Mouse (Mus musculus): ENCODE measurements around the gene Tspan7. TPM values are rescaled to one million over a fixed set of nuclear protein-coding genes. Genes with fewer than 3 reads are reported as not detected.
A peak's percentile ranks its signal among the peaks of the same experiment; 100 is the strongest.

The Tspan7 gene
- total and polyA plus RNA-seq, 3 experiments, result 120 to 150 (median 128) TPM

DNA sequence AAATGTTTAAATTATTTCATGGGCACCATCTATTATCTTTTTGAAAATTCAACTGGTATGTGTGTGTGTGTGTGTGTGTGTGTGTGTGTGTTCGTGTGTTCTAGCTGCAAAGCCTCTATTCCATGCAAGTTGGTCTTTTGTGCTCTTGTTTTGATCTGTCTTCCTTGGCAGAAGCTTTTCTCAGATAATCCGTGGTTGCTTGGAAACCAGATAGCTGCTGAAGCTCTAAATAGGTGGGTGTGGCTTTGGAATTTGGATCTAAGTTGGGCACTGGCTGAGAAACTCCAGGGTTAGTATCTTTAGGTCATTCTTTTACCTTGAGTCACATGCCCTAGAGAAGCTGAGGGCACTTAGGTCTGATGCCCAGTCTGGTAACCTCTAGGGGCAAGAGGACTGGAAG is 50.5 kb downstream of the Tspan7 start:
- intact Hi-C loops (cut with DNase I), result no loop called here
- Histone ChIP-seq H3K4me3 (no peak overlapping the region), H3K4me1 (ENCODE audit: control insufficient read depth, insufficient read depth, low read length) (peaks cover 7% of the 10 kb centered on the region), H3K36me3 (ENCODE audit: control insufficient read depth, insufficient read depth, low read length) (peaks cover 5% of the 10 kb centered on the region; the same call in 1 of the 2 replicates), H3K27ac (no peak overlapping the region), H3K79me2 (replicated peaks; ENCODE audit: control insufficient read depth, insufficient read depth, low read length) (no peaks in the 10 kb centered on the region), H3K9ac (ENCODE audit: low read depth, low read length) (no peak overlapping the region), H3K27me3 (ENCODE audit: control insufficient read depth, insufficient read depth, low read length) (no peaks in the 10 kb centered on the region)
- DNase-seq, result no peak
- WGBS, result 12% methylated on average over 2 of the region's 2 CpGs
- TF ChIP-seq POLR2A (IDR thresholded peaks at IDR 0.05; ENCODE audit: insufficient read depth, low read depth, low read length) (no peak), EP300 (IDR thresholded peaks at IDR 0.05; ENCODE audit: insufficient read depth, low read depth, low read length) (no peak), CTCF (IDR thresholded peaks at IDR 0.05) (no peak)

DNA sequence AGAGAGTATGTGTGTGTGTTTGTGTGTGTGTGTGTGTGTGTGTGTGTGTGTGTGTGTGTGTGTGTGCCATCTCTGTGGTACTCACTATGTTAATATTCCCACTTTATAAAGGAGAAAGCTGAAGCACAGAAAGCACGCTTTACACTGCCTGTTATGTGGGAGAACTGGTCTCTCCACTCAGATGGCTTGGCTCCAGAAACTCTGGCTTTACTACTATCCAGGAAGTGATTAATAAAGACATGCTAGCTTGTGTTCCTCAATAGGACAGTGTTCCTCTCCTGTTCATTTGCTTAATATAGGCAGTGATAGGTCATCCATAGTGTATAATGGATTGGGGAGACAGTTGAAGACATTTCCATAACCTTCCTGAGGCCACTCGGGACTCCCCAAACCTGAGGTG is 54.1 kb downstream of the Tspan7 start:
- no peaks in the 10 kb centered on the region for H3K27me3 ChIP-seq (ENCODE audit: control insufficient read depth, insufficient read depth, low read length)
- H3K4me3 ChIP-seq, result no peak overlapping the region
- H3K27ac ChIP-seq, result no peak overlapping the region; the same call in 1 of the 2 replicates
- H3K4me1 ChIP-seq (ENCODE audit: control insufficient read depth, insufficient read depth, low read length), result peaks cover 7% of the 10 kb centered on the region
- 42% methylated on average over 2 of the region's 2 CpGs for WGBS
- H3K9ac ChIP-seq (ENCODE audit: low read depth, low read length), result no peak overlapping the region
- H3K79me2 ChIP-seq (replicated peaks; ENCODE audit: control insufficient read depth, insufficient read depth, low read length), result no peaks in the 10 kb centered on the region
- H3K36me3 ChIP-seq (ENCODE audit: control insufficient read depth, insufficient read depth, low read length), result peaks cover 5% of the 10 kb centered on the region; the same call in 1 of the 2 replicates
- intact Hi-C loops (cut with DNase I), result no loop called here
- TF ChIP-seq POLR2A (IDR thresholded peaks at IDR 0.05; ENCODE audit: insufficient read depth, low read depth, low read length) (no peak), CTCF (IDR thresholded peaks at IDR 0.05) (no peak), EP300 (IDR thresholded peaks at IDR 0.05; ENCODE audit: insufficient read depth, low read depth, low read length) (no peak)
- no peak for DNase-seq

DNA sequence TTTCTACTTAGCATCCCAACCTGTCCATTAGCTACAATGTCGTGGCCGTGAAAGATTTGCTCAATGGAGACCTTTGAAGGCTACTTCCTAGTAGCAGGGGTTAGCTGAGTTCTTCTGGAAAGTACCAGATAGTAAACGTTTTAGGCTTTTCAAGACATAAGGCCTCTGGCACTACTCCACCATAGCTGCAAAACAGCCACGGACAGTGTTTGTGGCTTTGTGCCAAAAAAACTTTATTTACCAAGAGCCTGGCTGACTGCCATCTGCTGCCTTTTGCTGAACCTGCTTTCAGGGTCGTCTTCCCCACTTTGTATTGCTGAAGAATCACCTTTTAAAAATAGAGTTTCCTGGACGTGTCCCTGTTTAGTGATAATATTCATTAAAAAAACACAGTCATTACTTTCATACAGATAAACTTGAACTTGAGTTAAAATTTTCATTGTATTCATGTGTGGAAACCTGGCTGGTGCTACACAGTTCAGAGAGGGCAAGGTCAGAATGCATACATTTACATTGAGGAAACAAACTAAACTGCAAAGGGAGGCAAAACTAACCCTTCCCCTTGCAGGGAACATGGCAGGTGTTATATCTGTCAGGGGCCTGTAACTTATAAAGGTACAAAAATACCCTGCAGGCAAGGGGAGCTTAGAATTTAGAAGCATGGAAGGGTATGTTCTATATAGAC is 54.7 kb downstream of the Tspan7 start:
- no peak overlapping the region; the same call in 1 of the 2 replicates for H3K27ac ChIP-seq
- WGBS, result 33% methylated on average over 6 of the region's 6 CpGs
- H3K79me2 ChIP-seq (replicated peaks; ENCODE audit: control insufficient read depth, insufficient read depth, low read length), result no peaks in the 10 kb centered on the region
- TF ChIP-seq EP300 (IDR thresholded peaks at IDR 0.05; ENCODE audit: insufficient read depth, low read depth, low read length) (no peak), CTCF (IDR thresholded peaks at IDR 0.05) (no peak), POLR2A (IDR thresholded peaks at IDR 0.05; ENCODE audit: insufficient read depth, low read depth, low read length) (no peak)
- peaks cover 7% of the 10 kb centered on the region for H3K4me1 ChIP-seq (ENCODE audit: control insufficient read depth, insufficient read depth, low read length)
- H3K9ac ChIP-seq (ENCODE audit: low read depth, low read length), result no peak overlapping the region
- no peak for DNase-seq
- intact Hi-C loops (cut with DNase I), result no loop called here
- no peaks in the 10 kb centered on the region for H3K27me3 ChIP-seq (ENCODE audit: control insufficient read depth, insufficient read depth, low read length)
- H3K4me3 ChIP-seq, result no peak overlapping the region
- H3K36me3 ChIP-seq (ENCODE audit: control insufficient read depth, insufficient read depth, low read length), result peaks cover 5% of the 10 kb centered on the region; the same call in 1 of the 2 replicates

DNA sequence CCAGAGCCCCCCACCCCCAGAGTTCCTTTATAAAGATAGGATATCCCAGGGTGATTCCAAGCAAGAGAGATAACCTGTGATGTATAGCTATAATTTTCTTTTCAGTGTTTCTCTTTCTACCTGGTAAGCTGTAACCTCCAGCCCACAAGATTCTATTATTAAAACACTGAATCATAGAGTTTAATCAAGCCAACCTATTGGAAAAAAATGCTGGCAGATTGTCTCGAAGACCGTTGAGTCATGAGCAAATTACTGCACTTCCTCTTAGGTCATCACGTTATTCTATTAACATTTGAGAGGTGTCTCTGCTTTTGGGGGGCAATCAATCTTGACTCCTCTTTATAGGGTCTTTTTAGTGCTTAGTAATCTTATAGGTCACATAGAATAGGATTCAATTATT is 61.9 kb downstream of the Tspan7 start:
- 56% methylated on average over 3 of the region's 3 CpGs for WGBS
- no peaks in the 10 kb centered on the region for H3K36me3 ChIP-seq (ENCODE audit: control insufficient read depth, insufficient read depth, low read length)
- intact Hi-C loops (cut with DNase I), result no loop called here
- no peaks in the 10 kb centered on the region for H3K4me1 ChIP-seq (ENCODE audit: control insufficient read depth, insufficient read depth, low read length)
- H3K79me2 ChIP-seq (replicated peaks; ENCODE audit: control insufficient read depth, insufficient read depth, low read length), result no peaks in the 10 kb centered on the region
- TF ChIP-seq EP300 (IDR thresholded peaks at IDR 0.05; ENCODE audit: insufficient read depth, low read depth, low read length) (no peak), CTCF (IDR thresholded peaks at IDR 0.05) (no peak), POLR2A (IDR thresholded peaks at IDR 0.05; ENCODE audit: insufficient read depth, low read depth, low read length) (no peak)
- no peaks in the 10 kb centered on the region for H3K27me3 ChIP-seq (ENCODE audit: control insufficient read depth, insufficient read depth, low read length)
- no peak for DNase-seq
- H3K4me3 ChIP-seq, result no peak overlapping the region
- no peak overlapping the region for H3K27ac ChIP-seq
- H3K9ac ChIP-seq (ENCODE audit: low read depth, low read length), result no peak overlapping the region

DNA sequence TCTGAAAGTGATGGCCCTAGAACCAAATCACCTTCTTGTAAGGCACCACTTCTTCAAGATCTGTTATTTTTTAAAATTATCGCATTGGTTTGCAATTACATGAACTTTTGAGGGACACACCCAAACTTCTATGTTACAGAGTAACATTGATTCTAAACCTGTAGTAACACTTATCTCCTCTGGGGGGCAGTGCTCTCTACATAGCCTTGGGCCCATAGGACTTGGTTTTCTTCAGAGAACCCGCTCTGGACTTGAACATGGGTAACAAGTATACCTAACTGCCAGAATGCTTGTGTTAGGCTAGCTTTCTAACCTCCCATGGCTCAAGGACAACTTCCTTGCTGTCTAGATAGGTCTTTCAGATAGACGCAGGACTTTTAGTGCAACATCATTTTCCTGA is 64.8 kb downstream of the Tspan7 start:
- no peaks in the 10 kb centered on the region for H3K27me3 ChIP-seq (ENCODE audit: control insufficient read depth, insufficient read depth, low read length)
- peaks cover 1% of the 10 kb centered on the region; the same call in 1 of the 2 replicates for H3K4me1 ChIP-seq (ENCODE audit: control insufficient read depth, insufficient read depth, low read length)
- H3K9ac ChIP-seq (ENCODE audit: low read depth, low read length), result no peak overlapping the region
- H3K4me3 ChIP-seq, result no peak overlapping the region
- 72% methylated on average over 3 of the region's 3 CpGs for WGBS
- TF ChIP-seq CTCF (IDR thresholded peaks at IDR 0.05), result peak; percentile 54
- no peak for TF ChIP-seq EP300 (IDR thresholded peaks at IDR 0.05; ENCODE audit: insufficient read depth, low read depth, low read length)
- no peak overlapping the region for H3K27ac ChIP-seq
- no peak for DNase-seq
- H3K36me3 ChIP-seq (ENCODE audit: control insufficient read depth, insufficient read depth, low read length), result no peaks in the 10 kb centered on the region; the same call in 1 of the 2 replicates
- intact Hi-C loops (cut with DNase I), result no loop called here
- H3K79me2 ChIP-seq (replicated peaks; ENCODE audit: control insufficient read depth, insufficient read depth, low read length), result no peaks in the 10 kb centered on the region

DNA sequence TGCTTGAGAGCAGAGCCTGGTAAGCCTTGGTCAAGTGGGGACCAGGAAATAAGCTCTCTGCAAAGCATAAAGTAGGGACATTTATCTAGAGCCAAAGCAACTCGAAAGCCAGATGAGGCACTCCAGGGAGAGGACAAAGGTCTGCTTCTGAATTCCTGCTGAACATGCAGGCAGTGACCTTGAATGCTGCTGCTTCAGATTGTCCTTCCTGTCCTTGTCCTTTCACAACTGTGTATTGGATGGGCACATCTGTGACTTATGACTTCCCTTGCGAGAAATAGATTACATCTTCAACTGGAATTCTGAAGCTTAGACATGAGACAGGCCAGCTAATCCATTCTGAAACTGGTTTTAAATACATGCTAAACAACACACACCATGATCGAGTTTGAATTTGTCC is 71.9 kb downstream of the Tspan7 start:
- no peak for DNase-seq
- H3K27me3 ChIP-seq (ENCODE audit: control insufficient read depth, insufficient read depth, low read length), result no peaks in the 10 kb centered on the region
- peaks cover 2% of the 10 kb centered on the region; the same call in 1 of the 2 replicates for H3K36me3 ChIP-seq (ENCODE audit: control insufficient read depth, insufficient read depth, low read length)
- no peaks in the 10 kb centered on the region for H3K79me2 ChIP-seq (replicated peaks; ENCODE audit: control insufficient read depth, insufficient read depth, low read length)
- no peak overlapping the region for H3K9ac ChIP-seq (ENCODE audit: low read depth, low read length)
- H3K4me3 ChIP-seq, result no peak overlapping the region
- 55% methylated on average over 3 of the region's 3 CpGs for WGBS
- peaks cover 3% of the 10 kb centered on the region for H3K4me1 ChIP-seq (ENCODE audit: control insufficient read depth, insufficient read depth, low read length)
- H3K27ac ChIP-seq, result no peak overlapping the region
- intact Hi-C loops (cut with DNase I), result loop anchor here (5.0 kb wide), 1 partner anchor 70 kb away; the partner anchor contains the start of gene Tspan7
- no peak for TF ChIP-seq POLR2A (IDR thresholded peaks at IDR 0.05; ENCODE audit: insufficient read depth, low read depth, low read length)
- TF ChIP-seq CTCF (IDR thresholded peaks at IDR 0.05), result no peak
